Mouse (Mus musculus): ENCODE results near the gene Irak2. TPM values are rescaled to one million over a fixed set of nuclear protein-coding genes. Genes with fewer than 3 reads are reported as not detected.

Gene Irak2
- polyA plus RNA-seq, 1 experiment from 2014 or later: 15.6 TPM

GRCm38 (mm10) chr6:113661353-113662241 is 23.3 kb downstream of the Irak2 start:
- H3K36me3 ChIP-seq (ENCODE audit: insufficient read depth, low read length): no peaks in the 10 kb centered on the region
- 0 out of 2 replicates have a peak overlapping the region, but pooled peaks have one; percentile 38 for H3K27ac ChIP-seq (ENCODE audit: low read length)
- WGBS: 51% methylated on average over 12 of the region's 12 CpGs
- TF ChIP-seq CTCF (IDR thresholded peaks at IDR 0.05) (no peak), EP300 (IDR thresholded peaks at IDR 0.05) (no peak)
- no peak overlapping the region for H3K9ac ChIP-seq (replicated peaks; ENCODE audit: low read depth)
- DNase-seq (ENCODE audit: low spot score) (no peak), ATAC-seq (peak; percentile 8; the same call in 1 of the 2 replicates)
- no peak overlapping the region for H3K4me2 ChIP-seq (replicated peaks; ENCODE audit: low read depth, low read length)
- H3K4me1 ChIP-seq (ENCODE audit: insufficient read depth, low read depth, low read length): no peaks in the 10 kb centered on the region; the same call in 1 of the 2 replicates
- H3K27me3 ChIP-seq (replicated peaks; ENCODE audit: insufficient read depth, low read length): no peaks in the 10 kb centered on the region
- H3K9me3 ChIP-seq (ENCODE audit: low read length): no peaks in the 10 kb centered on the region
- H3K4me3 ChIP-seq (ENCODE audit: low read depth, low read length): no peak overlapping the region

- WGBS: 89% methylated on average over 8 of the region's 8 CpGs
- Histone ChIP-seq H3K4me3 (ENCODE audit: low read depth, low read length) (no peak overlapping the region), H3K27ac (ENCODE audit: low read length) (no peak overlapping the region), H3K9me3 (ENCODE audit: low read length) (no peaks in the 10 kb centered on the region), H3K27me3 (replicated peaks; ENCODE audit: insufficient read depth, low read length) (no peaks in the 10 kb centered on the region), H3K4me1 (ENCODE audit: insufficient read depth, low read depth, low read length) (no peaks in the 10 kb centered on the region; the same call in 1 of the 2 replicates), H3K4me2 (replicated peaks; ENCODE audit: low read depth, low read length) (no peak overlapping the region), H3K9ac (replicated peaks; ENCODE audit: low read depth) (no peak overlapping the region), H3K36me3 (ENCODE audit: insufficient read depth, low read length) (no peaks in the 10 kb centered on the region)
- no peak for ATAC-seq
- TF ChIP-seq CTCF (IDR thresholded peaks at IDR 0.05): no peak; the same call in 1 of the 2 replicates
- TF ChIP-seq EP300 (IDR thresholded peaks at IDR 0.05): no peak
- peak; percentile 54 for DNase-seq (ENCODE audit: low spot score)
Observed at GRCm38 (mm10) chr6:113662964-113663700, 24.9 kb downstream of the Irak2 start.

GRCm38 (mm10) chr6:113664305-113664704 is 26.0 kb downstream of the Irak2 start:
- WGBS: 78% methylated on average over 7 of the region's 7 CpGs
- no peak overlapping the region for H3K9ac ChIP-seq (replicated peaks; ENCODE audit: low read depth)
- H3K27me3 ChIP-seq (replicated peaks; ENCODE audit: insufficient read depth, low read length): no peaks in the 10 kb centered on the region
- H3K4me1 ChIP-seq (ENCODE audit: insufficient read depth, low read depth, low read length): no peaks in the 10 kb centered on the region; the same call in 1 of the 2 replicates
- H3K4me2 ChIP-seq (replicated peaks; ENCODE audit: low read depth, low read length): no peak overlapping the region
- no peak for DNase-seq (ENCODE audit: low spot score)
- no peaks in the 10 kb centered on the region for H3K9me3 ChIP-seq (ENCODE audit: low read length)
- no peak for ATAC-seq
- no peak overlapping the region for H3K27ac ChIP-seq (ENCODE audit: low read length)
- no peak overlapping the region for H3K4me3 ChIP-seq (ENCODE audit: low read depth, low read length)
- TF ChIP-seq CTCF (IDR thresholded peaks at IDR 0.05): no peak
- TF ChIP-seq EP300 (IDR thresholded peaks at IDR 0.05): no peak
- no peaks in the 10 kb centered on the region for H3K36me3 ChIP-seq (ENCODE audit: insufficient read depth, low read length)

- no peaks in the 10 kb centered on the region for H3K9me3 ChIP-seq (ENCODE audit: low read length)
- no peak for ATAC-seq
- whole genome bisulfite sequencing: 57% methylated on average over 8 of the region's 8 CpGs
- no peaks in the 10 kb centered on the region for H3K27me3 ChIP-seq (replicated peaks; ENCODE audit: insufficient read depth, low read length)
- H3K4me2 ChIP-seq (replicated peaks; ENCODE audit: low read depth, low read length): no peak overlapping the region
- no peak for TF ChIP-seq EP300 (IDR thresholded peaks at IDR 0.05)
- no peak for TF ChIP-seq CTCF (IDR thresholded peaks at IDR 0.05)
- no peak overlapping the region for H3K4me3 ChIP-seq (ENCODE audit: low read depth, low read length)
- 0 out of 2 replicates have a peak, but pooled peaks cover 1% of the 10 kb centered on the region for H3K36me3 ChIP-seq (ENCODE audit: insufficient read depth, low read length)
- no peak overlapping the region for H3K27ac ChIP-seq (ENCODE audit: low read length)
- no peak overlapping the region for H3K9ac ChIP-seq (replicated peaks; ENCODE audit: low read depth)
- H3K4me1 ChIP-seq (ENCODE audit: insufficient read depth, low read depth, low read length): no peaks in the 10 kb centered on the region; the same call in 1 of the 2 replicates
- no peak for DNase-seq (ENCODE audit: low spot score)
Observed at GRCm38 (mm10) chr6:113667611-113668122, 29.4 kb downstream of the Irak2 start.

- H3K36me3 ChIP-seq (ENCODE audit: insufficient read depth, low read length): peaks cover 7% of the 10 kb centered on the region; the same call in 1 of the 2 replicates
- no peaks in the 10 kb centered on the region for H3K27me3 ChIP-seq (replicated peaks; ENCODE audit: insufficient read depth, low read length)
- H3K9me3 ChIP-seq (ENCODE audit: low read length): no peaks in the 10 kb centered on the region
- H3K4me2 ChIP-seq (replicated peaks; ENCODE audit: low read depth, low read length): peak overlapping the region; percentile 14; the same call in 1 of the 2 replicates
- ATAC-seq: peak; percentile 82
- 14% methylated on average over 15 of the region's 15 CpGs for WGBS
- peak; percentile 77 for DNase-seq (ENCODE audit: low spot score)
- H3K27ac ChIP-seq (ENCODE audit: low read length): peak overlapping the region; percentile 38; the same call in 1 of the 2 replicates
- H3K4me1 ChIP-seq (ENCODE audit: insufficient read depth, low read depth, low read length): no peaks in the 10 kb centered on the region; the same call in 1 of the 2 replicates
- 0 out of 2 replicates have a peak, but pooled peaks have one; percentile 31 for TF ChIP-seq EP300 (IDR thresholded peaks at IDR 0.05)
- TF ChIP-seq CTCF (IDR thresholded peaks at IDR 0.05): no peak
- no peak overlapping the region for H3K9ac ChIP-seq (replicated peaks; ENCODE audit: low read depth)
- no peak overlapping the region for H3K4me3 ChIP-seq (ENCODE audit: low read depth, low read length)
Observed at GRCm38 (mm10) chr6:113668287-113669154, 30.3 kb downstream of the Irak2 start.

Data from lung, postnatal 0 days (tissue).